Mouse (Mus musculus): ENCODE measurements at regions not wholly inside any gene's neighbourhood (a gene's known extent, or its start where the extent isn't known, plus 50 kb on each side); places are given as distances from the start of the nearest gene placed in this dataset.

DNA sequence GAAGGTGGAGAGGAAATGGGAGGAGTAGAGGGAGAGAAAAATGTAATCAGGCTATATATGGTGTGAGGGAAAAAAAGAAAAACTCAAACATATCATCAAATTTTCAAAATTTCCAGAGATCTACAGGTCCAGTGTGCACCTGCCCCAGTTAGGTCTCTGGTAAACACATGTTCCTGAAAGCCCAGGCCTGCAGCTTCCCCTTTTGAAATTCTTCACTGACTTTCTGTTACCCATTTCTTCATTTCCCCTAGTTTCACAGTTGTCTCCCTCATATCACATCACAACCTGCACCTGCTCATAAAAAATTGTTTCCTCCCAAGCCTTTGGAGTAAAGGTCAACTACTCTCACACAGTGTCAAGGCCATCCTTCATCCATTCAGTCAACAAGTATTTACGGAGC lies 236.9 kb upstream of the Ldb2 start:
- DNase-seq (ENCODE audit: low spot score), result no peak

DNA sequence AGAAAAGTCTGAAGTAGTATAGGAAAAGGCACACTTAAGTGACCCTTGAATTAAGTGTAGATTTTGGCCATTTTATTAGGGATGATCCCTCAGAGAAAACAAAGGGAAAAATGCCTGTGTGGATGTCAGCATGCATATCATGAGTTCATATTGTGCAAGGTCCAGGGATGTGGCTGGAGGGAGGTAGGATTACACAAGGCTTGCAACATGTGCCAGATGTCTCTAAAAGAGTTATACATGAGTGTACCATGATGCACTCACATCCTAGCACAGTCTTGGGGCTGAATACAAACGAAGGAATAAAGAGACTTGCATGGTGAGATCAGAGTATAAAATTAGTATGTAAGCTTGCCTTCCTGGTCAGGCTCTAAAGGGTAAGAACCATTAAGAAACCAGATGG lies 233.7 kb upstream of the Ldb2 start:
- no peak for DNase-seq (ENCODE audit: low spot score)

DNA sequence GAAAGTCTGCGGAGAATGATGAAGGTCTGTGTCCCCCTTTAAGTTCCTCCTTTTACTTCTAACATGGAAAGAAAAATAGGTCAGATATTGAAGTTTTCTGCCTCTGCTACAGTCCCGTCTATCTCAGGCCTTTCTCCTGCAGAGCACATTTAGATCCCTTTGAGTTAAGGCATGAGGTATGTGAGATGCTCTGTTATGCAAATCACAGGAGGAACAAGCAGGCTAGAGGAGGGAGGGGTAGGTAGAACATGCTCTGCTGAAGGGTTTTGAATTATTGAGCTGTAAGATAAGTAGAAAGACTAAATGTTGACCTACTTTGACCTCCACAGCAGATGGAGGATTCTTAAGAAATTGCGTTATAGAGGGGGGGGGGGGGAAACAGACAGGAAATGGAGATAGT lies 228.4 kb upstream of the Ldb2 start:
- DNase-seq (ENCODE audit: low spot score), result no peak

DNA sequence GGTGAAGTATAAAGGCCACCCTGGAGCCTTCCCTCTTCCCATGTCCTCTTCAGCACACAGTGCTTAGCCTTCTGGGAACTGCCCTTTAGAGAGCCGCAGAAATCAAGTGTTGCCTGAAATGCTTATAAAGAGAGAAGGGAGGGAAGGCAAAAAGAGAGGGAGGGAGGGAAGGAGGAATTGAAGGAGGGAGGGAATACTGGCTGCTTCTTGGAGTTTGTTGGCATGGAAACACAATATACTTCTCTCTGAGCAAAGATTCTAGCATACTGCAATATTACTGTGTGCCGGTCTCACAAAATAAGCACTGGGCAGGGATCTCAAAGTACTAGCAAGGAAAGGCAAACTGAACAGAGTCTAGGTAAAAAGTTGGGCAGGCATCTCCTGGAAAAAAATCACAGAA lies 225.9 kb upstream of the Ldb2 start:
- no peak for DNase-seq (ENCODE audit: low spot score)

DNA sequence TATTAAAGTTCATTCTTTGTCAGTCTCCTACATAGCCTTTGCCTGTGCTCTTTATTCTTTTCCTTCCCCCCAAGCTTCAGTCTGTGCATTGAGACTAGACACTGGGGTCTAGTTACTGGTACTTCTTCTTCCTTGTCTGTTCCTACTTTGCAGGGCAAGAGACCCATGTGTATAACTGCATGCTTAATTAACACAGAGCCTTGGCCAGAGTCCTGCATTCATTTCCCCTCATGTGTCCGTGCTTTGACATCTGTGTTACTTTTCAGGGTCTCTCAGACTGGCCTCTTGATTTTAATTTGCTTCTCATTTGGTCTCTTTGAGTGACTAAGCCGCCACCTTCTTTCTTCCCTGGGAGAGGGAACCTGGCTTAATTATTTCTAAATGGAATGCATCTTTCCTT lies 208.4 kb upstream of the Ldb2 start:
- no peak for DNase-seq (ENCODE audit: low spot score)

DNA sequence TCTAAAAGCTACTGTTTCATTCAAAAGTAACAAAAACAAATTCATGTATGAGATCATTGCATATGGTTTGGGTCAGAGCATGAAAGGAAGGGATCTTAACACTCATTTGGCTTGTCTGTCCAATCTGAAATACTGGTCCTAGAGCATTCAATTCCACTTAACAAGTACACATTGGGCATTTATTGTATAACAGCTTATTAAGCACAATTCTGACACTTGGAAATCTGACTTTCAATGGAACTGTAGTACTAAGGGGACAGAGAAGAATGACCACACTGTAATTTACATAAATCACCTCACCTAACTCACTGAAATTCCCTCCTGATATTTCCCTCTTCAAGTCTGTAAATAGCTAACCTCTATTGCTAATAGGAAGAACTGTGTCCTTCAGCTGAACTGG lies 201.5 kb upstream of the Ldb2 start:
- DNase-seq (ENCODE audit: low spot score), result no peak

DNA sequence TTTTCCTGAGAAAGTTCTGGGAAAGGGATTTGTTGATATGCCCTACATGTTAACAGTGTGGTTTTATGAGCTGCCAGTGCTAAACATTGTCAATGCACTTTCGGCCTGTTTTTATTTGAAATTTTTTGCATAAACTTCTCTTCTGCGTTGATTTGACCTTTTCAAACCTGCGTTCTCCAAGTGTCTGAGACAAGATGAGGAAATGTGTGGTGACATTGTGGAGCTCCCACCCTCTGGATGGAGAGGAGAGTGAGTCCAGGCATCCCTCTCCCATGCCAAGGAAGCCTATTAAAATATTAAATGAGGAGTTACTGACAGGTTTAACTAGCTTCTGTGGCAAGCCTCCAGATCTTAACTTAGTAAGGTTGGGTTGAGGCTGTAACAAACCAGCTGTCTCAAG lies 199.6 kb upstream of the Ldb2 start:
- no peak for DNase-seq (ENCODE audit: low spot score)

DNA sequence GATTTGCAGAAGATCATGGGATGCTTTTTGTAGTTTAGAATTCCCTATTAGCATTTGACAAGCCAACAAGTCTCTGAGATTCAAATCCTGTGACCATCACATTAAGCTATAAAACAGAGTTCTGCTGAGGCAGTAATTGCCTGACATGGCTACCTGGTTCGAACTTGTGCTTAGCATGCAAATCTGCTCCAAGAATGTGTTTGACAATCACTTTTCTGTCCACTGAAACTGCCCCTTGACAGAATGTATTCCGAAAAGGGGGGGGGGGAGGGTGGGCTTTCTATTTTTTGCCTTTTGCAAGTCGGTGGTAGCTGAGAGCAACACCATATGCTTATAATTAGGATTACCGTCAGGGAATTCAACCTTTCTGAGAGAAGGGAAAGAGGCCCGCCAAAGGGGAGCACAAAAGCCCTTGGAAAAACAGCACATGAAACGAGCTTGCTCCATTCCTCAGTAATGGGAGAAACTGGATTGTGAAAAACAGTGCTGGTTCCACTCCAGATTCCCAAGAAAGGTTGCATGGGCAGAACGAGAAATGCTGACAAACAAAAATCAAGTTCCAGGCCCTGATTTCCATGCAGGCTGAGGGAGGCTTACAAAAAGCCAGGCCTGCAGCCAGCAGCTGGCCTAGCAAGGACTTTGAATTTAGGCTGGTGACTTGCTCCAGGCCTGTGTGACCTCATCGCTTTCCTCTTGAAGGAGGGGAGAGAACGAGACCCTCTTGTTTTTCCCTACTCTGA lies 176.1 kb upstream of the Ldb2 start:
- no peak for DNase-seq (ENCODE audit: low spot score)

DNA sequence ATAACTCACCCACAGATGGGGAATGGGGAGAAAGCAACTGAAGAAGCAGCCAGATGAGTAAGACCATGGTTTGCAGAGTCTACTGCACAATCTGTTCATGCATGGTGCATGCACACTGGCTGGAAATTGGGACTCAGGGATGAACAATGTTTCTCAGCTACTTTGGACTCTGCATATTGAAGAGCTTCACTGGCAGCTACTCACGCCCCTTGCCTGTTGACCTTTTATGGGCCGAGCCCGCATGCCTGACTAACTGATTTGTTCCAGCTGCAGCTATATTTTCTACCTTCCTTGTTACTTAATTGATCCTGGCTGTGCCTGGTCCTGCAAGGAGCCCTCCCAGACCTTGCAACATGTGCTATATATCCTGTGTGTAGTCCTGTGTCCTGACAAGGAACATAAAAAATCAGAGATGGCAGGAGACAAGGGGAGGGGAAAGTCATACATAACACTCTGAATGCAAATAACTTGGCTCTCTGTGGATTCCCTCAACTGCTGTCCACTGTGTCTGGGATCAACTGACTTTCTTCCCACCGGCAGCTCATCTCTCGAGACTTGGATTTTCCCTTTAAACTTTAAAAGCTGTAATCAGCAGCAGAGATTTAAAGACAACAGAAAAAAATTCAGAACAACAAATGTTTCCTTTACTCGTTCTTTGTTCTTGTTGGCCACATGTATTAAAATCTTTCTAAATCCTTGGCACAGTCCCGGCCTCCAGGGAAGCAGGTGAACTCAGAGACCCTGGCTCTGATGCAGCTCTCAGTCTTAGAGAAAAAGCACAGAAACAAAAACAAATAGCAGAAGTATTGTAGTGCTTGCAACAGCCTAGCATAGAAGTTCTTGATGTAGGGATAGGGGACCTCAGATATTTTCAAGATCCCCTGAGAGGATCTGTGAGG lies 143.8 kb upstream of the Ldb2 start:
- DNase-seq (ENCODE audit: low spot score), result no peak

DNA sequence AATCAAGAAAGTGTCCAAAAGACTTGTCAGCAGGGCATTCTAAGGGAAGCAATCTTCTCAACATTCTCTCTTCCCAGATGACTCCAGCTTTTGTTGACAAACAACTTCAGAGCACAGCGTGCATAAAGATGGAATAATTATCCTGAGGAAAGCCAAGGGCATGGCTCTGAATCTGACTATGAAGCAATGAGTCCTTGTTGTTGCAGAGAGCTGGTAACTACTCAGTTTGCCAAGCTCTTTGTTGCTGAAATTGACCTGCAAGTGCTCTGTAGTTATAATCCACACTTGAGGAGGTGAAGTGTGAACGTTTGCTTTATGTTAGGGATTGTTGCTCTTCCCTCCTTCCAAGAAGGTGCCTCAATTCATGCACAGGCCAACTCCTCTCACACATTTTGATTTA lies 143.1 kb upstream of the Ldb2 start:
- no peak for DNase-seq (ENCODE audit: low spot score)

DNA sequence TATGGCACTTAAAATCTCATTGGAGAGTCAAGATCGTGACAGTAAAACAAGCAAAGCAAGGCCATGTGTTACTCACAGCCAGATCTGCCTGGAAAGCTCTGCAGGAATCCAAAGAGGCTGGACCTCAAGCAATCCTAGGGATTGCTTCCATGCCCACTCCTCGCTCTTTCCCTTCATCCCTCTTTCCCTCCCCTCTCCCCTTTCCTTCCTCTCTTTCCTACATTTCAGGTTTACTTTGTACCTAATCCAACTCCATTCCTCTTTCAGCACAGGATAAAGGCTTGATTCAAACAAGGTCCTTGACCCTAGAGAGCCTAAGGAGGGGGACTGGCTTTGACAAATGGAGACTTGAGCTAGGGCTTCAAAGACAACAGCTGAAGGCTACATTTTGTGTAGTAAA lies 126.0 kb upstream of the Ldb2 start:
- DNase-seq (ENCODE audit: low spot score), result no peak

DNA sequence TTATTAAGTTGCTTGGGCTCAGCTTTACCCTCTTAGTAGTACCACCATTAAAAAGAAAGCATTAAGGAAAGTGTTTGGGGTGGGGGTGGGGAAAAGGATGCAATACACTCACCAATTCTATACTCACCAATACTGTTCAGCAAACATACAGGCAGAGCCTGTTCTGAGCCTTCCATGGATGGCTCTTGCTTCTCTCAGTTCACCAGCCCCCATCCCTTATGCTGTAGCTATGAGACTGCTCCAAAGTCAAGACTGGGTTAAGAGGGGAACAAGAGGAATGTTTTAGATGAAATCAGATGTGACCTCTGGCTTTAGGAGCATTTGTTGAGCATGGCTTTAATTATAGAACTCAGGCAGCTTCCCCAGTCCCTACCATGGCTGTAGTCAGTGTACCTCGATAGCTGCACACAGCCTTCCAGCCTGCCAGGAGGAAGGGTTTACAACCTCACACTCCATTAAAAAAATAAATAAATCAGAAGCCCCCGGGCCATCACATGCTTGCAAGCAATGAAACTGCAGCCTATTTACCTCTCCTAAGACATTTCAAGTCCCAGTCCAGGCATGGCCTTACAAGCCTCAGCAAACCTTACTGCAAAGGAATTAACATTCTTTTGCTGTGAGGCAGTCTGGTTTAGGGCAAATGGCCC lies 122.8 kb upstream of the Ldb2 start:
- no peak for DNase-seq (ENCODE audit: low spot score)

DNA sequence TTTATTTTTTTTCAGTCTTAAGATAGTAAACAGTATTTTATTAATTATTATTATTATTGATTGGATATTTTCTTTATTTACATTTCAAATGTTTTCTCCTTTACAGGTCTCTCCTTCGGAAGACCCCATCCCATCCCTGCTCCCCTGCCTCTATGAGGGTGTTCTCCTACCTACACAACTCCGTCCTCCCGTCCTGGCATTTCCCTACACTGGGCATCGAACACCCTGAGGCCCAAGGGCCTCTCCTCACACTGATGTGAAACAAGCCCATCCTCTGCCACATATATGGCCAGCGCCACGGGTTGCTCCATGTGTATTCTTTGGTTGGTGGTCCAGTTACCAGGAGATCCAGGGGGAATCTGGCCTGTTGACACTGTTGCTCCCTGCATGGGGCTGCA lies 118.3 kb upstream of the Ldb2 start:
- no peak for DNase-seq (ENCODE audit: low spot score)

DNA sequence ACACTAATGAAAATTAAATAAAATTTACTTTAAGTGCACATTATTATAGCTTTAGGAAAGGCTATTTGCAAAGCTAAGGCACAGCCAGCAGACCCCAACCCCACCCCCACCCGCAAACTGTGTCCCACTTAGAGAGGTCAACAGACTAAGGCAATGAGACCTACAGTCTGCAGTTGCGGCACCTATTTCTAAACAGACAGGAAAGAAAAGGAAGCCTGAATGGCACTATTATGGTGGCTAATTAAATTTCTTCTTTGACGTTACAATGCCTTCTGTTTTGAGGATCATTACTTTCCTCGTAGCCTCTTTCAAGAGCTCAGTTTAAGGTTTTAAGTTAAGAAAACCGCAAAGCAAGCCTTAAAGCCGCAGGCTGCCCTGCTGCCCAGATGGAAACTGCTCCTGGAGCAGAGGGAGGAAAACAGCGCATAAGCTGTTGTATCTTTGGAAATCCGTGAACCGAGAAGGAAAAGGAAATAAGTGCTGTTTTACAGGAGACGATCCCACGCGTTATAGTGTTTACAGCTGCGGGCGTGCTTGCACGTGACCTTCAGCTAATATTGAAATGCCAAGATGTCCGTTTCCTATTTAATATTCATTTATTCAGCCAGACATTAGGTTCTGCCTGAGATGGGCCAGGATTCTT lies 117.8 kb upstream of the Ldb2 start:
- DNase-seq (ENCODE audit: low spot score), result no peak

DNA sequence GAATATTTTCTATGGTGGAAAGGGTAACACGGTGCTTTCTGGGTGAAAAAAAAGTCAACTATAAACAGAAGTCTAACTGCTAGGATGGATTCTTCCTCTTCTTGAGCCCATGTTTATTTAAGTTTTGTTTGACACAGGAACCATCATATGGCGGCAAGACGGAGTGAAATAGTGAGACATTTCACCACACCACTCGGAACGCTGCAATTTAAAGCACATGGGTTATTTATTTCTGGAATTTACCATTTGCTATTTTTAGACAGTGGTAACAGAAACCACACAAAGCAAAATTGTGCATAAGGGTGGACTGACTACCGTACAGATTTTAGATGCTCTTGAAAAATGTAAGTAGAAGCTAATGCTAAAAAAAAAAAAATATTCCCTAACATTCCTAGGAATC lies 103.1 kb upstream of the Ldb2 start:
- no peak for DNase-seq (ENCODE audit: low spot score)

DNA sequence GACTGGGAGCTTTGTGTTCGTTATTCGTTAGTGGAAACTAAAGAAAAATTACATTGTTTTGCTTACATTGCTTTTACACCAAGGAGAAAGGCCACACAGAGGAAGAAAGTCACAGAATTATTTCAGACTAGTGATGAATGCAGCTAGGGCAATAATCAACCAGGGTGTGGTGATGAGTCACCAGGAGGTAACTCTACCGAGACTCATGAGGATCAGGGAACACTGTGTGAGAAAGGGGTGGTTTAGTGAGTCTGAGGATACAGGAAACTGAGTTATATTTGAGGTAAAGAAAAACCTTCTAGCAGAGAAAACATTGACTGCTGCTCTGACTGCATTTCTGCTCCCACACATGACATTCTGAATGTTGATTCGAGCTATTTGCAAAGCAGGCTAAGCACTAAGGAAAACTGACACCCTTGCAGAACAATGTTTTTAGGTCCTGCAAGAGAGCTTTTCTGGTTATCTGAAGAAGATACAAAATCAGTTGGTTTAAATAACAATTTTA lies 87.1 kb upstream of the Ldb2 start:
- DNase-seq (ENCODE audit: low spot score), result no peak

DNA sequence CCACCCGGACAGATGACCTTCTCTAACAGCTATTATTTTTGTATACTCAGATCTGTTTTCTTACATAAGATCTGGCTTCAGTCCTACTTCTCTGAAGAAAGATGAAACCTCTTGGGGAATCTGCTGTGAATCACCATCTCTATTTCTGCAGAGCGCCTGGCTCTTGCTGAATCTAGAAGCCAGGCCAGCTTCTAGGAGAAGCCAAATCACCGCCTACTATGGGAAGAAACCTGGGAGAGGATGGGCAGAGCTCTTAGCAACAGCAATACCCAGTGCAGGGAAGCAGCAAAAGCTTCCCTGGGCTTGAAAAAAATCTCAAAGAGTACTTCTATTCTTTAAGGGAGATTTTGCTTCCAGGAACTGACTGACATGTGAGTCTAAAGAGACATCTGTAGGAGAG lies 77.5 kb upstream of the Ldb2 start:
- DNase-seq (ENCODE audit: low spot score), result no peak

DNA sequence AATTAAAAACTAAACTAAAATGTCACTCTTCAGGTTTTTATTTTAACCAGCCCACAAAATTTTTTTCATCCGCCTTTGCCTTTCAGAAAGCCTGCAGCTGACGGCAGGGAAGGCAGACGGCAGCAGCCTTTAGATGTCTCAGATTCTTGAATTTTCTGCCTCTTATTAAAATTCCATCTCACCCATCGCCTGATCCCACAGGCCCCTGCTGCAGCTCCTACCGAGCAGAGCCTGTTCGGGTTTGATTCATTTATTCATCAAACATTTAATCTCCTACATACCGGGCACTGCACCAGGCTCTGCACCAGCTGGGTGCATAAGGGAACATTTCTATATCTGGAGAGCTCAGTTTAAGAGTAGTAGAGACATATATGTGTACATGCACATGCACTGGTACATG lies 72.8 kb upstream of the Ldb2 start:
- DNase-seq (ENCODE audit: low spot score), result no peak

DNA sequence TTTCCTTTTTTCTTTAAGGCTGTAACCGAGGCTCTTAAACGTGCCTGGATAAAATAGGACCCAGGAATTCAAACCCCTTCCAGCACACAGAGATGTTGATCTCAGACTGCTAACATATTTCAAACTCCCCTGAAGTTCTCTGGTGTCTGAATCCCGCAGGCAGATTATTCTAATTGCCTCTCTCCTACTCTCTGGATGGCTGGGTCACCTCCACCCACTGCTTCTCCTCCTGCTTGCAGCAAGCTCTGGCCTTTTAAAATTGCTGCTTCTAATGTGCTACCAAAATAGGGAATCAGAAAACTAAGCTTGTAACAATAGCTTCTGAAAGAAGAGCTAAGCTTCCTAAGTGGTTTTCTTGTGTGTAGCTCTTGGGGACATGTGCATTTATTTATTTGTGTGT lies 64.4 kb upstream of the Ldb2 start:
- DNase-seq (ENCODE audit: low spot score), result no peak

DNA sequence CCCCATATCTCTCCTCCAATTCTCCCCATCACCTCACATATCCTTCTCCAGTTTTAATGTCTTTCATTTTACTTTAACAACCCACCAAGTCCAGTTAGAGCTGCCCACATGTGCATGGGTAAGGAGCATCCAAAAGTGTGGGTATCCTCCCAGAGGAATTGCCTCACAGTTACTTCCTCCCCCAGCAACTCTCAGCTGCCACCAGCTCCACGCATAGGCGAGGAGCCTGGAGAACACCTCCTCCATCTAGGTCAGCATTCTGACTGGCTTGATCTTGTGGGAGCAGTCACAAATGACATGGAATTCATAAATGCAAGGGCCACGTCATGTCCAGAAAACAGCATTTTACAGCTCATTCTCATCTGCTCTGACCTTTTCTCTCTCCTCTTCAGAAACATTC lies 63.9 kb upstream of the Ldb2 start:
- no peak for DNase-seq (ENCODE audit: low spot score)

DNA sequence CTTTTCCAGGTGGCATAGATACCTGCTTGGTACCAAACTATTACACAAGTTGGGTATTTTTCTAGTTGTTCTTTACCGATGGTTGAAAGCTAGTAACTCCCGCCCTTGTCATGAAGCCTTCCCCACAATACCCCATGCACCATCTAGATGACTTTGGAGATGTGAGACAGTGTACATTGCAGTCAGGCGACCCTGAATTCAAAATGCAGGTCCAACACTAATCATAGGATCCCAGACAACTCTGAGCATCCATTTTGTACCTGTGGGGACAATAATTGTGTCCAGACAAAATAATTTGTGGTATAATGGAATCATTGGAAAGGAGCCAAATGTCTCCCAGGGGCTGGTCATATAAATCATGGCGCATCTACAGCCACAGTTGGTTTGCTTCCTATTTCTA lies 54.7 kb upstream of the Ldb2 start:
- no peak for DNase-seq (ENCODE audit: low spot score)
